Mouse (Mus musculus): ENCODE results near the gene Mapkapk3. TPM values are rescaled to one million over a fixed set of nuclear protein-coding genes. Genes with fewer than 3 reads are reported as not detected.
A peak's percentile ranks its signal among the peaks of the same experiment; 100 is the strongest.

Gene Mapkapk3
- total and polyA plus RNA-seq, 3 experiments = 29.9 to 39.8 (median 30.1) TPM

DNA sequence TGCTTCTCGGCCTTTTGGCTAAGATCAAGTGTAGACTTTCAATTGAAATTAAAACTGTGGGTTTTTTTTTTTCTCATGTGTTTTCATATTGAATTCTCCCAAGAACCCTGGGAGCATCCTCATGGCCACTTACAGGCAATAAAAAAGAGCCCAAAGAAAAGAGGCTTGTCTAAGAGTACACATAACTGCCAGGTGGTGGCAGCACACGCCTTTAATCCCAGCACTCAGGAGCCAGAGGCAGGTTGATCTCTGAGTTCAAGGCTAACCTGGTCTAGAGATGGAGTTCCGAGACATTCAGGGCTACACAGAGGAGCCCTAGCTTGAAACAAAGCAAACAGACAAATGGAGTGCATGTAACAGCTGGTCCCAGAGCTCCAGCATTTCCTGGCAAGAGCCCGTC, 43.5 kb downstream of the Mapkapk3 start:
- no peaks in the 10 kb centered on the region for H3K4me1 ChIP-seq (ENCODE audit: control insufficient read depth in 1 of 2, insufficient read depth in 2 of 2)
- H3K4me2 ChIP-seq (ENCODE audit: insufficient read depth, low read depth, poor library complexity, severe bottlenecking) = no peak overlapping the region
- no peak overlapping the region for H3K4me3 ChIP-seq (replicated peaks in 1 of 3; ENCODE audit: low read depth in 2 of 3, low read length in 2 of 3, poor library complexity in 1 of 3)
- in situ Hi-C loops (cut with MboI; ENCODE audit: low pct_ligation_motif_present, low pct_unique_long_range_greater_than_20kb, low sequenced_read_pairs) (loop anchor here (5.0 to 10.0 kb wide), 2 partner anchors 41 to 109 kb away; partner anchors contain the start of gene Mapkapk3), dilution Hi-C loops (cut with MboI; ENCODE audit: extremely low pct_ligation_motif_present, extremely low pct_unique_long_range_greater_than_20kb, low sequenced_read_pairs) (no loop called here)
- DNase-seq (ENCODE audit: extremely low read depth) = peak; percentile 33
- peaks cover 28% of the 10 kb centered on the region for H3K27me3 ChIP-seq (replicated peaks)
- no peaks in the 10 kb centered on the region for H3K9me3 ChIP-seq (replicated peaks; ENCODE audit: low read length)
- H3K9ac ChIP-seq (ENCODE audit: insufficient read depth, low read depth) = no peak overlapping the region
- H3K79me2 ChIP-seq (replicated peaks; ENCODE audit: control insufficient read depth, extremely low read depth, insufficient read depth, poor library complexity, severe bottlenecking) = no peaks in the 10 kb centered on the region
- no peak overlapping the region for H3K27ac ChIP-seq (ENCODE audit: insufficient read depth, low read depth)
- no peaks in the 10 kb centered on the region for H3K36me3 ChIP-seq (replicated peaks in 1 of 2; ENCODE audit: control insufficient read depth in 1 of 2, insufficient read depth in 1 of 2, low read length in 1 of 2)
- TF ChIP-seq SMC3 (IDR thresholded peaks at IDR 0.05; ENCODE audit: low read depth, low read length) (peak; percentile 88), ZC3H11A (IDR thresholded peaks at IDR 0.05; ENCODE audit: low read depth, low read length) (peak; percentile 66), MAX (IDR thresholded peaks at IDR 0.05; ENCODE audit: low read length) (no peak), MYC (IDR thresholded peaks at IDR 0.05; ENCODE audit: low read depth, low read length) (no peak), RAD21 (IDR thresholded peaks at IDR 0.05; ENCODE audit: low read depth, low read length) (peak; percentile 81), CTCF (conservative IDR thresholded peaks at IDR 0.05 in 1 of 2, IDR thresholded peaks at IDR 0.05 in 1 of 2; ENCODE audit: low read depth in 2 of 2, low read length in 2 of 2) (peak; percentile 18 to 87; a peak in 3 of 4 replicates)

DNA sequence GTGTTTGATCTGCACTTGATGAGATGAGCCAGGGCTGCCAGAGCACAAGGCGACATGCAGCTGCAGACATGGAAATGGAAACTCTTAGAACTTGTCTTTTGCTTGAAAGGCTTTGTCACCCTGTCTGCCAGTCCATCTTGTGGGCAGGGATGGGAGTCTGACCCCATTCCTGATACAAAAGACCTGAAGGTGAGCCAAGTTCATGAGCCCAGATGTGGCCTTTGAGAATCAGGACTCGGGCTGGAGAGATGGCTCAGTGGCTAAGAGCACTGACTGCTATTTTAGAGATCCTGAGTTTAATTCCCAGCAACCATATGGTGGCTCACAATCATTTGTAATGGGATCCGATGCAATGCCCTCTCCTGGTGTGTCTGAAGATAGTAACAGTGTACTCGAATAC, 44.4 kb downstream of the Mapkapk3 start:
- H3K36me3 ChIP-seq (replicated peaks in 1 of 2; ENCODE audit: control insufficient read depth in 1 of 2, insufficient read depth in 1 of 2, low read length in 1 of 2) = no peaks in the 10 kb centered on the region
- no peak for DNase-seq (ENCODE audit: extremely low read depth)
- H3K4me1 ChIP-seq (ENCODE audit: control insufficient read depth in 1 of 2, insufficient read depth in 2 of 2) = no peaks in the 10 kb centered on the region
- no peaks in the 10 kb centered on the region for H3K9me3 ChIP-seq (replicated peaks; ENCODE audit: low read length)
- H3K4me2 ChIP-seq (ENCODE audit: insufficient read depth, low read depth, poor library complexity, severe bottlenecking) = no peak overlapping the region
- H3K9ac ChIP-seq (ENCODE audit: insufficient read depth, low read depth) = no peak overlapping the region
- TF ChIP-seq CTCF (conservative IDR thresholded peaks at IDR 0.05 in 1 of 2, IDR thresholded peaks at IDR 0.05 in 1 of 2; ENCODE audit: low read depth in 2 of 2, low read length in 2 of 2) (no peak), BHLHE40 (IDR thresholded peaks at IDR 0.05; ENCODE audit: low read depth, low read length) (no peak), KAT2A (IDR thresholded peaks at IDR 0.05; ENCODE audit: insufficient replicate concordance, low read length) (no peak), MAX (IDR thresholded peaks at IDR 0.05; ENCODE audit: low read length) (no peak), SIN3A (IDR thresholded peaks at IDR 0.05; ENCODE audit: low read length) (no peak), HCFC1 (IDR thresholded peaks at IDR 0.05; ENCODE audit: low read depth, low read length) (no peak), NELFE (IDR thresholded peaks at IDR 0.05; ENCODE audit: low read depth, low read length) (no peak), MAFK (IDR thresholded peaks at IDR 0.05; ENCODE audit: insufficient replicate concordance, low read length) (no peak), CHD2 (IDR thresholded peaks at IDR 0.05; ENCODE audit: low read length) (no peak), MYC (IDR thresholded peaks at IDR 0.05; ENCODE audit: low read depth, low read length) (no peak), ETS1 (conservative IDR thresholded peaks at IDR 0.05; ENCODE audit: low read depth, low read length) (no peak), EP300 (IDR thresholded peaks at IDR 0.05; ENCODE audit: low read length) (no peak), ELF1 (IDR thresholded peaks at IDR 0.05; ENCODE audit: low read depth, low read length) (no peak), E2F4 (IDR thresholded peaks at IDR 0.05; ENCODE audit: insufficient replicate concordance, low read depth, low read length) (no peak), RAD21 (IDR thresholded peaks at IDR 0.05; ENCODE audit: low read depth, low read length) (no peak), NRF1 (IDR thresholded peaks at IDR 0.05; ENCODE audit: low read depth, low read length) (no peak), IRF4 (IDR thresholded peaks at IDR 0.05; ENCODE audit: low read depth, low read length) (no peak)
- peaks cover 35% of the 10 kb centered on the region for H3K27me3 ChIP-seq (replicated peaks)
- in situ Hi-C loops (cut with MboI; ENCODE audit: low pct_ligation_motif_present, low pct_unique_long_range_greater_than_20kb, low sequenced_read_pairs) = loop anchor here (5.0 to 10.0 kb wide), 2 partner anchors 42 to 109 kb away; partner anchors contain the start of gene Mapkapk3
- H3K79me2 ChIP-seq (replicated peaks; ENCODE audit: control insufficient read depth, extremely low read depth, insufficient read depth, poor library complexity, severe bottlenecking) = no peaks in the 10 kb centered on the region
- no peak overlapping the region for H3K4me3 ChIP-seq (replicated peaks in 1 of 3; ENCODE audit: low read depth in 2 of 3, low read length in 2 of 3, poor library complexity in 1 of 3)
- dilution Hi-C loops (cut with MboI; ENCODE audit: extremely low pct_ligation_motif_present, extremely low pct_unique_long_range_greater_than_20kb, low sequenced_read_pairs) = no loop called here
- H3K27ac ChIP-seq (ENCODE audit: insufficient read depth, low read depth) = no peak overlapping the region
